Mouse (Mus musculus): ENCODE measurements at regions not wholly inside any gene's neighbourhood (a gene's known extent, or its start where the extent isn't known, plus 50 kb on each side); places are given as distances from the start of the nearest gene placed in this dataset.

- no peak for DNase-seq (ENCODE audit: low read depth, low spot score)
These were observed 461.8 kb downstream of the Ccdc171 start for GRCm38 (mm10) chr4:83986951-83987822.

- DNase-seq (ENCODE audit: low read depth, low spot score): no peak
These were observed 462.5 kb downstream of the Ccdc171 start for GRCm38 (mm10) chr4:83987846-83988245.

- DNase-seq (ENCODE audit: low read depth, low spot score): no peak
These were observed 463.0 kb downstream of the Ccdc171 start for GRCm38 (mm10) chr4:83988314-83988713.

GRCm38 (mm10) chr4:83990126-83990989, 465.0 kb downstream of the Ccdc171 start:
- no peak for DNase-seq (ENCODE audit: low read depth, low spot score)

- DNase-seq (ENCODE audit: low read depth, low spot score): no peak
These were observed 465.9 kb downstream of the Ccdc171 start for GRCm38 (mm10) chr4:83991195-83991594.

GRCm38 (mm10) chr4:83997079-83997478, 471.7 kb downstream of the Ccdc171 start:
- no peak for DNase-seq (ENCODE audit: low read depth, low spot score)

- DNase-seq (ENCODE audit: low read depth, low spot score): no peak
These were observed 476.3 kb downstream of the Ccdc171 start for GRCm38 (mm10) chr4:84001645-84002044.

- no peak for DNase-seq (ENCODE audit: low read depth, low spot score)
These were observed 478.9 kb downstream of the Ccdc171 start for GRCm38 (mm10) chr4:84004055-84004778.

- DNase-seq (ENCODE audit: low read depth, low spot score): no peak
These were observed 479.5 kb downstream of the Ccdc171 start for GRCm38 (mm10) chr4:84004786-84005382.

GRCm38 (mm10) chr4:84011941-84012340, 486.6 kb downstream of the Ccdc171 start:
- no peak for DNase-seq (ENCODE audit: low read depth, low spot score)

GRCm38 (mm10) chr4:84015139-84015538, 489.8 kb downstream of the Ccdc171 start:
- DNase-seq (ENCODE audit: low read depth, low spot score): no peak

GRCm38 (mm10) chr4:84015552-84016169, 490.3 kb downstream of the Ccdc171 start:
- no peak for DNase-seq (ENCODE audit: low read depth, low spot score)

- DNase-seq (ENCODE audit: low read depth, low spot score): no peak
These were observed 492.8 kb downstream of the Ccdc171 start for GRCm38 (mm10) chr4:84018135-84018534.

GRCm38 (mm10) chr4:84018774-84019173, 493.4 kb downstream of the Ccdc171 start:
- no peak for DNase-seq (ENCODE audit: low read depth, low spot score)

GRCm38 (mm10) chr4:84019500-84020255, 494.3 kb downstream of the Ccdc171 start:
- DNase-seq (ENCODE audit: low read depth, low spot score): no peak

- DNase-seq (ENCODE audit: low read depth, low spot score): no peak
These were observed 495.3 kb downstream of the Ccdc171 start for GRCm38 (mm10) chr4:84020692-84021091.

- DNase-seq (ENCODE audit: low read depth, low spot score): no peak
These were observed 497.0 kb downstream of the Ccdc171 start for GRCm38 (mm10) chr4:84022323-84022722.

- DNase-seq (ENCODE audit: low read depth, low spot score): no peak
These were observed 500.8 kb downstream of the Ccdc171 start for GRCm38 (mm10) chr4:84026144-84026543.

GRCm38 (mm10) chr4:84028120-84028519, 502.8 kb downstream of the Ccdc171 start:
- DNase-seq (ENCODE audit: low read depth, low spot score): no peak

- no peak for DNase-seq (ENCODE audit: low read depth, low spot score)
These were observed 505.6 kb downstream of the Ccdc171 start for GRCm38 (mm10) chr4:84030916-84031315.

Measured in embryo, embryonic 11.5 days (tissue).